Mouse (Mus musculus) kidney, adult 2 months (tissue): ENCODE results near the gene Timm8a1.

Source experiments
- CTCF ChIP-seq: fragments of 200-500 bp; conservative IDR thresholded peaks from 2 replicates; pipeline ENCODE4 v1.5.1; 2011; ENCODE audit warnings: low read depth, mild to moderate bottlenecking, control low read depth, low read length, moderate library complexity, mixed read lengths; ENCODE audit not compliant: insufficient read depth, insufficient read length
- POLR2A ChIP-seq: fragments of 200-500 bp; IDR thresholded peaks from one replicate; pipeline ENCODE4 v1.6.1; 2011; ENCODE audit warnings: low read depth, low read length, control low read depth

GRCm38 (mm10) chrX:134589836-134590235 is 48.2 kb upstream of the Timm8a1 start:
- TF ChIP-seq CTCF (no peak), POLR2A (no peak)
